In the genomic region with DNA sequence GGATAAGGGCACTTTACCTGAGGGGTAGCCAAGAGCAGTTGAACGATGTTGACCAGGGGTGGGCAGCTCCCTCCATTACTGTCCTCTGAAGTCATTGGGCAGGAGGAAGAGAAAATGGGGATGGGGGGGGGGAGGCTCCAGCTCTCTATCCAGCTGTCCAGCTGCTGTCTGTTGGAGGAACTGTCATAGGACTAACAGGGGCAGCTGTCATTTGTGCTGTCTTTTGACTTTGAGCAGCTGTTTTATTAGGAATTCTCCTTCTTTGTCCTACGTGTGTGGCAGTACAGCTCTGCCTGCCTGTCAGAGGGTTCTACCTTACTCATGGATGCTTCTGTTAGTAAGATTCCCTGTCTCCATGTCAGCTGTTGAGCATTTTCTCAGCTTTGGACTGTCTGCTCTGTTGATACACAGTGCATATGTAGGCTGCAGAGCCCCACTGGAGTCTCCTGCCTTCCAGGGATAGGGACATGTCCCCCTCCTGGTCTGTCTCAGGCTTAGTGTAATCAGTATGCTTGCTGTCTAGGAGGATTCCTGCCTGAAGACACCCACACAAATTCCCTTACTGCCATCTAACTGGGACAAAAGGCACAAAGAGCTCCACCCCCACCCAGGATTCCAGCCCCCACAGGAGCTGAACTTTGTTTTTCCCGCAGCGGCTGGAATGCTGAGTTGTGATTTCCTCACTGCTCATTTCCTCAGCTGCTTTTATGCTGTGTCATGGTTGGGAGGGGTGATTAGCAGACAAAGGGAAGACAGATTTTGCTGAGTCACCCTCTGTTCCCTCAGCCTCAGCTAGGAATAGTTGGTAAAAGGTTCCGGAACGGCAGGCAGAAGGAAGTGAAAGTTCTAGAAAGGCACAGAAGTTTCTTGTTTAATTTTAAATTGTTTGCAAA, we compare ENCODE assay signal across 8 mouse cellular contexts. TPM values are rescaled to one million over a fixed set of nuclear protein-coding genes. Genes with fewer than 3 reads are reported as not detected.
A peak's percentile ranks its signal among the peaks of the same experiment; 100 is the strongest.
DNase-seq lines count a peak whose midpoint lies in the region; ATAC-seq lines count a peak whose summit lies in the region.

No protein-coding gene starts in this region.

- H3K9ac ChIP-seq in hindbrain, embryonic 15.5 days, result peak overlapping the region; percentile 9; the same call in 1 of the 2 replicates

- 25% methylated on average over 6 of the region's 6 CpGs for WGBS in hindbrain, embryonic 15.5 days

- H3K4me3 ChIP-seq in hindbrain, embryonic 15.5 days, result no peak overlapping the region

- peak overlapping the region; percentile 42; the same call in 1 of the 2 replicates for H3K27ac ChIP-seq in hindbrain, embryonic 15.5 days (replicated peaks)

- H3K27me3 ChIP-seq in hindbrain, embryonic 15.5 days, result no peaks in the 10 kb centered on the region

- peak overlapping the region; percentile 35 for H3K4me2 ChIP-seq in hindbrain, embryonic 15.5 days

- no peaks in the 10 kb centered on the region for H3K9me3 ChIP-seq in hindbrain, embryonic 15.5 days

- peaks cover 16% of the 10 kb centered on the region for H3K4me1 ChIP-seq in hindbrain, embryonic 15.5 days (replicated peaks)

- ATAC-seq in common myeloid progenitor, adult 5-6 weeks (replicated peaks; ENCODE audit: low read depth, poor library complexity, severe bottlenecking), result peak; percentile 68
- ATAC-seq in hindbrain, embryonic 15.5 days (ENCODE audit: low FRiP score, low read depth), result peak; percentile 29; the same call in 1 of the 2 replicates

- no peaks in the 10 kb centered on the region for H3K36me3 ChIP-seq in hindbrain, embryonic 15.5 days

- DNase-seq in Muller cell, postnatal 12 days (ENCODE audit: inconsistent ontology term), result peak; percentile 99
- peak; percentile 47 to 54 for DNase-seq in gastrocnemius, adult 8-10 months (ENCODE audit: low spot score in 2 of 2)
- peak; percentile 59 to 60 for DNase-seq in layer of hippocampus, postnatal 36 days
- peak; percentile 96 for DNase-seq in lung, postnatal 10 days
- DNase-seq in ovary, postnatal 36 days (ENCODE audit: low spot score), result peak; percentile 62
- DNase-seq in cerebellum, postnatal 36 days, result no peak

RNA-seq across cellular contexts. Expression of a gene that starts 4.2 kb away (rescaled TPM):
- 2.4 and 4.8 TPM in 2 replicates for total RNA-seq in common myeloid progenitor, adult 5-6 weeks (2017)
- 1 to 10 TPM; 3.3 to 9.5 (median 4.2) TPM for total RNA-seq in gastrocnemius, adult 8-10 months (2022)
- 14.0 and 15.1 TPM in 2 replicates for polyA plus RNA-seq in hindbrain, embryonic 15.5 days (2015; fragmentation: Nextera tagmentation; extraction: Ambion mirVana)
- total RNA-seq in layer of hippocampus, postnatal 36 days (2021), result 1 to 10 TPM; 5.2 to 7.9 TPM

RNA-seq across cellular contexts. Expression of a gene that starts 20.1 kb away (rescaled TPM):
- total RNA-seq in common myeloid progenitor, adult 5-6 weeks (2017), result 262 and 325 TPM in 2 replicates
- total RNA-seq in gastrocnemius, adult 8-10 months (2022), result 1 to 10 TPM in 2 of 4 experiments, under 1 TPM in 2; 0.58 to 1.0 (median 0.86) TPM
- polyA plus RNA-seq in hindbrain, embryonic 15.5 days (2015; fragmentation: Nextera tagmentation; extraction: Ambion mirVana), result 41.0 and 42.9 TPM in 2 replicates
- total RNA-seq in layer of hippocampus, postnatal 36 days (2021), result 1 to 10 TPM; 6.0 TPM

RNA-seq across cellular contexts. Expression of a gene that starts 55.7 kb away (rescaled TPM):
- 7.7 and 8.6 TPM in 2 replicates for total RNA-seq in common myeloid progenitor, adult 5-6 weeks (2017)
- 10 to 100 TPM; 49.3 to 54.6 (median 50.3) TPM for total RNA-seq in gastrocnemius, adult 8-10 months (2022)
- 35.4 and 40.2 TPM in 2 replicates for polyA plus RNA-seq in hindbrain, embryonic 15.5 days (2015; fragmentation: Nextera tagmentation; extraction: Ambion mirVana)
- 10 to 100 TPM; 34.4 to 39.8 TPM for total RNA-seq in layer of hippocampus, postnatal 36 days (2021)

Comparison
In these comparisons a context has a peak if more than half of its experiments do, and no peak if none do; other contexts are left out.
1. DNase-seq: peak in Muller cell, postnatal 12 days (single experiment), gastrocnemius, adult 8-10 months (2 of 2), layer of hippocampus, postnatal 36 days (2 of 2), lung, postnatal 10 days (single experiment) and ovary, postnatal 36 days (single experiment); none in cerebellum, postnatal 36 days (0 of 2).
2. RNA of a gene that starts 20.1 kb away (total RNA-seq): 262 to 325 TPM in common myeloid progenitor, adult 5-6 weeks; 6.0 TPM in layer of hippocampus, postnatal 36 days and 0.58 to 1.0 TPM in gastrocnemius, adult 8-10 months; every median in the first group is over 10 times any median in the second.